Mouse (Mus musculus): ENCODE data around the gene Ror1.

- no peak for TF ChIP-seq CTCF (IDR thresholded peaks at IDR 0.05; ENCODE audit: low read depth)
- no peak for TF ChIP-seq EP300 (IDR thresholded peaks at IDR 0.05; ENCODE audit: low read depth)
Observed at GRCm38 (mm10) chr4:100166871-100167270, 71.3 kb downstream of the Ror1 start.
